Comparison of ENCODE assay signal across 8 mouse cellular contexts in genomic region chr15:77359486-77359885, GRCm38 (mm10). TPM values are rescaled to one million over a fixed set of nuclear protein-coding genes. Genes with fewer than 3 reads are reported as not detected.
DNase-seq lines count a peak whose midpoint lies in the region; TF ChIP-seq lines count a peak whose summit lies in the region.

No protein-coding gene starts in this region.

- peaks cover 14% of the 10 kb centered on the region for H3K4me1 ChIP-seq in embryonic fibroblast, embryonic 13.5 days (ENCODE audit: control insufficient read depth, insufficient read depth, low read length)
- peaks cover 76% of the 10 kb centered on the region for H3K4me1 ChIP-seq in hindbrain, embryonic 10.5 days (replicated peaks)

- no peaks in the 10 kb centered on the region for H3K27me3 ChIP-seq in hindbrain, embryonic 10.5 days (ENCODE audit: insufficient read depth, poor library complexity, severe bottlenecking)

- H3K4me3 ChIP-seq in embryonic fibroblast, embryonic 13.5 days (ENCODE audit: insufficient read depth, low read length): no peak overlapping the region
- peak overlapping the region; percentile 45; the same call in 1 of the 2 replicates for H3K4me3 ChIP-seq in hindbrain, embryonic 10.5 days

- H3K9me3 ChIP-seq in hindbrain, embryonic 10.5 days: no peaks in the 10 kb centered on the region

- TF ChIP-seq CTCF in embryonic fibroblast, embryonic 13.5 days (IDR thresholded peaks at IDR 0.05; ENCODE audit: borderline replicate concordance, insufficient read depth, low read length): no peak

- peak; percentile 63 for DNase-seq in adrenal gland, adult 2 months
- no peak for DNase-seq in adrenal gland, postnatal 25 days
- DNase-seq in hindbrain, embryonic 10.5 days (ENCODE audit: low spot score): no peak
- DNase-seq in lung, postnatal 25 days (ENCODE audit: low spot score): peak; percentile 43
- DNase-seq in Muller cell, postnatal 12 days (ENCODE audit: inconsistent ontology term): no peak
- DNase-seq in layer of hippocampus, postnatal 14 days (ENCODE audit: low spot score in 2 of 2): no peak
- no peak for DNase-seq in cerebellum, postnatal 25 days

- TF ChIP-seq POLR2A in embryonic fibroblast, embryonic 13.5 days (IDR thresholded peaks at IDR 0.05; ENCODE audit: low read depth, low read length): no peak

- peak overlapping the region; percentile 41; the same call in 1 of the 2 replicates for H3K27ac ChIP-seq in embryonic fibroblast, embryonic 13.5 days (ENCODE audit: insufficient read depth, low read length)
- H3K27ac ChIP-seq in hindbrain, embryonic 10.5 days: peak overlapping the region; percentile 91

- no peaks in the 10 kb centered on the region for H3K36me3 ChIP-seq in hindbrain, embryonic 10.5 days

- 65% methylated on average over 9 of the region's 9 CpGs for WGBS in hindbrain, embryonic 10.5 days

RNA-seq across cellular contexts. Expression of gene Apol7a, which starts 39.4 kb away (rescaled TPM):
- total RNA-seq in adrenal gland, adult 2 months (2021): under 1 TPM in 1 of 2 experiments, not detected in 1; 0.21 TPM
- polyA plus RNA-seq in adrenal gland, adult 2 months (2012; rRNA removed): 0.07 TPM in 1 of 2 replicates, not detected in the other
- total RNA-seq in adrenal gland, postnatal 25 days (2021): not detected in 2 replicates
- polyA plus RNA-seq in embryonic fibroblast, embryonic 13.5 days (2011; ENCODE audit: insufficient read length, low read depth, missing spikeins): 0.76 and 1.3 TPM in 2 replicates
- not detected in 2 replicates for polyA plus RNA-seq in hindbrain, embryonic 10.5 days (2016; fragmentation: Nextera tagmentation; extraction: Ambion mirVana)
- not detected for total RNA-seq in layer of hippocampus, postnatal 14 days (2021)

RNA-seq across cellular contexts. Expression of gene Apol9a, which starts 51.4 kb away (rescaled TPM):
- 1 to 10 TPM in 1 of 2 experiments, under 1 TPM in 1; 0.78 to 1.2 TPM for total RNA-seq in adrenal gland, adult 2 months (2021)
- polyA plus RNA-seq in adrenal gland, adult 2 months (2012; rRNA removed): 1.9 and 3.0 TPM in 2 replicates
- total RNA-seq in adrenal gland, postnatal 25 days (2021): 0.91 and 1.2 TPM in 2 replicates
- 3.9 and 5.5 TPM in 2 replicates for polyA plus RNA-seq in embryonic fibroblast, embryonic 13.5 days (2011; ENCODE audit: insufficient read length, low read depth, missing spikeins)
- polyA plus RNA-seq in hindbrain, embryonic 10.5 days (2016; fragmentation: Nextera tagmentation; extraction: Ambion mirVana): 0.04 TPM in 1 of 2 replicates, not detected in the other
- total RNA-seq in layer of hippocampus, postnatal 14 days (2021): not detected

RNA-seq across cellular contexts. Expression of gene Rbfox2, which starts 52.7 kb away (rescaled TPM):
- 10 to 100 TPM; 56.1 to 68.7 TPM for total RNA-seq in adrenal gland, adult 2 months (2021)
- 53.8 and 74.8 TPM in 2 replicates for polyA plus RNA-seq in adrenal gland, adult 2 months (2012; rRNA removed)
- total RNA-seq in adrenal gland, postnatal 25 days (2021): 56.5 and 68.7 TPM in 2 replicates
- polyA plus RNA-seq in embryonic fibroblast, embryonic 13.5 days (2011; ENCODE audit: insufficient read length, low read depth, missing spikeins): 228 and 253 TPM in 2 replicates
- 50.6 and 77.8 TPM in 2 replicates for polyA plus RNA-seq in hindbrain, embryonic 10.5 days (2016; fragmentation: Nextera tagmentation; extraction: Ambion mirVana)
- total RNA-seq in layer of hippocampus, postnatal 14 days (2021): 100 to 1,000 TPM; 228 to 234 TPM

Comparison
In these comparisons a context has a peak if more than half of its experiments do, and no peak if none do; other contexts are left out.
1. DNase-seq: peak in adrenal gland, adult 2 months (single experiment) and lung, postnatal 25 days (single experiment); none in adrenal gland, postnatal 25 days (single experiment), hindbrain, embryonic 10.5 days (single experiment), Muller cell, postnatal 12 days (single experiment), layer of hippocampus, postnatal 14 days (0 of 2) and cerebellum, postnatal 25 days (0 of 2).